Mouse (Mus musculus) G1E (cell line): ENCODE measurements around the gene Elf5.

Experiments used
- CTCF ChIP-seq: IDR thresholded peaks from 2 replicates; pipeline ENCODE4 v1.5.1; 2012; ENCODE audit warnings: low read depth, low read length, inconsistent platforms, mixed read lengths
- GATA1 ChIP-seq: IDR thresholded peaks from 2 replicates; pipeline ENCODE4 v1.6.1; 2012; ENCODE audit warnings: borderline replicate concordance, low read length, inconsistent platforms, mixed read lengths

- TF ChIP-seq CTCF (no peak), GATA1 (no peak)
Measured at GRCm38 (mm10) chr2:103430712-103431111, 19.2 kb downstream of the Elf5 start.
